Mouse (Mus musculus): ENCODE data around the gene Lrrc8e. TPM values are rescaled to one million over a fixed set of nuclear protein-coding genes. Genes with fewer than 3 reads are reported as not detected.

Gene Lrrc8e
- polyA plus RNA-seq, 1 experiment from 2014 or later: 2.3 TPM

DNA sequence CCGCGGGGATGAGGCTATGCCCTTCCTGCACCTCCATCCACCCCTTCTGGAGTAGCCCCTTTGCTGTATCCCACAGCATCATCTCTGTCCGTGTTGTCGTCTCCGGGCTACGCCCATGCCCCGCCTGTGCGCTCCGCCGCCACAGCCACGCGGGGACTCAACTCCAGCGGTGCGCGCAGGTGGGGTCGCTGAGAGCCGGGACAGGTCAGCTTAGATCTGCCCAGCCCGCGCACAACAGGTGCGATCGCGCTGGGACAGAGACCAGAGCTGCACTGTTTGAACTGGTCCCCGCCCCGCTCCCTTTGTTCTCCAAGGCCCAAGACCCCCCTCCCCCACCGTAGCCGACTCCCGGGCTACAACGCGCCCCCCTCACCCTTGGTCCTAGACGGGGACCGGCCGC lies 32.1 kb downstream of the Lrrc8e start:
- ATAC-seq (ENCODE audit: insufficient read depth): peak; percentile 77

GRCm38 (mm10) chr8:4259125-4259804 lies 32.6 kb downstream of the Lrrc8e start, which contains the start of gene Ctxn1:
Gene Ctxn1 (minus strand): TSS chr8:4259274.
- H3K27me3 ChIP-seq (ENCODE audit: insufficient read depth, low read length): no peaks in the 10 kb centered on the region
- peak within 1 kb of the TSS; percentile 85 for H3K9ac ChIP-seq
- ATAC-seq (ENCODE audit: insufficient read depth): peak; percentile 90
- TF ChIP-seq CTCF (IDR thresholded peaks at IDR 0.05; ENCODE audit: low read depth): no peak
- peak within 1 kb of the TSS; percentile 77 for H3K4me2 ChIP-seq
- peak within 1 kb of the TSS; percentile 82 for H3K4me3 ChIP-seq (ENCODE audit: low read depth, low read length)
- peak within 1 kb of the TSS; percentile 83 for H3K27ac ChIP-seq (ENCODE audit: low read depth)
- H3K9me3 ChIP-seq (ENCODE audit: low read depth, low read length): no peaks in the 10 kb centered on the region
- peaks cover 78% of the 10 kb centered on the region for H3K36me3 ChIP-seq (ENCODE audit: insufficient read depth)
- 7% methylated on average over 29 of the region's 33 CpGs for WGBS
- DNase-seq: peak; percentile 95
- no peaks in the 10 kb centered on the region for H3K4me1 ChIP-seq (ENCODE audit: insufficient read depth)

More for the DNA sequence above, 32.1 kb downstream of the Lrrc8e start:
- no peak for DNase-seq
- Histone ChIP-seq H3K9ac (peak overlapping the region; percentile 85), H3K36me3 (ENCODE audit: insufficient read depth) (peaks cover 72% of the 10 kb centered on the region), H3K4me3 (ENCODE audit: low read depth, low read length) (peak overlapping the region; percentile 82), H3K4me1 (ENCODE audit: insufficient read depth) (no peaks in the 10 kb centered on the region), H3K27me3 (ENCODE audit: insufficient read depth, low read length) (no peaks in the 10 kb centered on the region), H3K9me3 (ENCODE audit: low read depth, low read length) (no peaks in the 10 kb centered on the region), H3K27ac (ENCODE audit: low read depth) (peak overlapping the region; percentile 83), H3K4me2 (peak overlapping the region; percentile 77)
- TF ChIP-seq CTCF (IDR thresholded peaks at IDR 0.05; ENCODE audit: low read depth): no peak
- under 1% methylated on average over 32 of the region's 32 CpGs for WGBS

- peak overlapping the region; percentile 83; the same call in 1 of the 2 replicates for H3K27ac ChIP-seq (ENCODE audit: low read depth)
- TF ChIP-seq CTCF (IDR thresholded peaks at IDR 0.05; ENCODE audit: low read depth): no peak
- H3K4me1 ChIP-seq (ENCODE audit: insufficient read depth): no peaks in the 10 kb centered on the region
- no peak overlapping the region for H3K4me3 ChIP-seq (ENCODE audit: low read depth, low read length)
- 0 out of 2 replicates have a peak overlapping the region, but pooled peaks have one; percentile 85 for H3K9ac ChIP-seq
- WGBS: 81% methylated on average over 4 of the region's 4 CpGs
- ATAC-seq (ENCODE audit: insufficient read depth) (no peak), DNase-seq (no peak)
- no peaks in the 10 kb centered on the region for H3K9me3 ChIP-seq (ENCODE audit: low read depth, low read length)
- H3K27me3 ChIP-seq (ENCODE audit: insufficient read depth, low read length): no peaks in the 10 kb centered on the region
- H3K4me2 ChIP-seq: no peak overlapping the region
- peaks cover 78% of the 10 kb centered on the region for H3K36me3 ChIP-seq (ENCODE audit: insufficient read depth)
Measured at GRCm38 (mm10) chr8:4259805-4260170, 33.2 kb downstream of the Lrrc8e start.

DNA sequence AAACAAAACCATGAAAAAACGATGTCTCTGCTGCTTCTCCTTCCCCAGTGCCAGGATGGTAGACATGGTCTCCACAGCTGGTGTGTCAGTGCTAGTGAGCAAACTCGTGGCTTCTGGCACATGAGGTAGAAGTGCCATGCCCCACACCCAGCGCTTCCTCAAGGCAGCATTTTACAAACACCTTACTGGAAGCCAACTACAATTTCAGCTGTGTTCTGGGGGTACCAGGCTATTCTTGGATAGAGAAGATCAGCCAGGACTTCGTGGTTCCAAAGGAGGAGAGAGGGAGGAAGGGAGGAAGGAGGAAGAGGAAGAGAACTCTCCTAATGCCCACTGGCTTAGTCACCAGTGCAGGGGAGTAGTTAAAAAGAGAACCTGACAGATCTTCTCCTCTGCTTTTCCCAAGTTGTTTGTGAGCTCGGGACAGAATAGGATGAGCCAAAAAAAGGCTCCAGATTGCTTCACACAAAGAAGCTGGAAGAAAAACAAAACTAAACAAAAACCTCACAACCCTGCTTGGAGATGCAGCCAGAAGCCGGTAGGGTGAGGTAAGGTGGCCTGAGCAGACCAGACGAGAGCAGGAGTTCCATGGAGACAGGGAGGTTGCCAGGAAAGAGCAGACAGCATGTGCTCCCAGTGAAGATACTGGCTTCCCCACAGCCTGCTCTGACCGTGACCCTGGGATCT lies 36.6 kb downstream of the Lrrc8e start:
- H3K27me3 ChIP-seq (ENCODE audit: insufficient read depth, low read length): no peaks in the 10 kb centered on the region
- no peaks in the 10 kb centered on the region for H3K9me3 ChIP-seq (ENCODE audit: low read depth, low read length)
- H3K9ac ChIP-seq: no peak overlapping the region
- TF ChIP-seq CTCF (IDR thresholded peaks at IDR 0.05; ENCODE audit: low read depth): no peak
- H3K36me3 ChIP-seq (ENCODE audit: insufficient read depth): peaks cover 85% of the 10 kb centered on the region
- H3K27ac ChIP-seq (ENCODE audit: low read depth): no peak overlapping the region
- H3K4me1 ChIP-seq (ENCODE audit: insufficient read depth): no peaks in the 10 kb centered on the region
- 83% methylated on average over 8 of the region's 8 CpGs for WGBS
- no peak for ATAC-seq (ENCODE audit: insufficient read depth)
- no peak for DNase-seq
- H3K4me2 ChIP-seq: no peak overlapping the region
- no peak overlapping the region for H3K4me3 ChIP-seq (ENCODE audit: low read depth, low read length)

DNA sequence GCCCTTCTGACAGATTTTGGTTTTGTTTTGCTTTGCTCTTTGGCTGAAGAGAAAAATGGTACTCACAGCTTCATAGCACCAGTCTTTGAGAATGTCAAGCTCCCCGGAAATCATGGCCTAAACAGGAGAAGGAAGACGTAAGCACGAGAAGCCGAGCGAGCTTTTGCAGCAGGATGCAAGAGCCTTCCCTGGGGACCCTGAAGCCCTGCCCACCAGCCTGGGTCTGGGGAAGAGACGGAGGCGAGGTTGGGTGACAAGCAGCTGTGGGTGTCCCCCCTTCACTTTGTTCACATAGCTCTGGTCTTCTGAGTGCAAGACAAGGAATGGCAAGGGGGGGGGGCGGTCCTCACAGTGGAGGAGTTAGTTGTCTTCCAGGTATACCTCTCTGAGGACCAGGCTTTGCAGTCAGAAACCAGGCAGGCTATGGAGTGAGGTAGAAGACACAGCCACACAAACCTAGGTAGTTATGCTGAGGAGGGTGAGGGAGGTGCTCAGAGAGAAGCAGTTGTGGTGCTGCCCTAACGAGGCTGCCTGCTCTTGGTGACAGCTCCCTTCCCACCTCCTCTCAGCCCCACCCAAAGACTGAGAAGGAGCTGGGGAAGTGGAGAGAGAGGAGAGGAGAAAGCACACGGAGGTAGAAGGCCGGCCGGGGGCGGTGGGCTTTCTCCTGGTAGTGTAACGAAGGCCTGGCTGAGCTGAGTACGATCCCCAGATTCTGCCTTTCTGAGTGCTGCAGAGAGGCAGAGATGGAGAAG lies 38.7 kb downstream of the Lrrc8e start:
- Histone ChIP-seq H3K9me3 (ENCODE audit: low read depth, low read length) (no peaks in the 10 kb centered on the region), H3K9ac (no peak overlapping the region), H3K27me3 (ENCODE audit: insufficient read depth, low read length) (no peaks in the 10 kb centered on the region), H3K4me2 (no peak overlapping the region), H3K4me1 (ENCODE audit: insufficient read depth) (no peaks in the 10 kb centered on the region), H3K4me3 (ENCODE audit: low read depth, low read length) (no peak overlapping the region), H3K36me3 (ENCODE audit: insufficient read depth) (peaks cover 99% of the 10 kb centered on the region), H3K27ac (ENCODE audit: low read depth) (no peak overlapping the region)
- DNase-seq (no peak), ATAC-seq (ENCODE audit: insufficient read depth) (no peak)
- 88% methylated on average over 15 of the region's 15 CpGs for WGBS
- TF ChIP-seq CTCF (IDR thresholded peaks at IDR 0.05; ENCODE audit: low read depth): no peak

- no peak for DNase-seq
- Histone ChIP-seq H3K27me3 (ENCODE audit: insufficient read depth, low read length) (no peaks in the 10 kb centered on the region), H3K36me3 (ENCODE audit: insufficient read depth) (peaks cover 97% of the 10 kb centered on the region), H3K4me1 (ENCODE audit: insufficient read depth) (no peaks in the 10 kb centered on the region), H3K27ac (ENCODE audit: low read depth) (no peak overlapping the region), H3K9me3 (ENCODE audit: low read depth, low read length) (no peaks in the 10 kb centered on the region), H3K4me2 (no peak overlapping the region), H3K9ac (no peak overlapping the region), H3K4me3 (ENCODE audit: low read depth, low read length) (no peak overlapping the region)
- ATAC-seq (ENCODE audit: insufficient read depth): peak; percentile 54; the same call in 1 of the 2 replicates
- 75% methylated on average over 15 of the region's 15 CpGs for WGBS
- TF ChIP-seq CTCF (IDR thresholded peaks at IDR 0.05; ENCODE audit: low read depth): peak; percentile 50
Measured at GRCm38 (mm10) chr8:4267627-4268026, 41.0 kb downstream of the Lrrc8e start.

DNA sequence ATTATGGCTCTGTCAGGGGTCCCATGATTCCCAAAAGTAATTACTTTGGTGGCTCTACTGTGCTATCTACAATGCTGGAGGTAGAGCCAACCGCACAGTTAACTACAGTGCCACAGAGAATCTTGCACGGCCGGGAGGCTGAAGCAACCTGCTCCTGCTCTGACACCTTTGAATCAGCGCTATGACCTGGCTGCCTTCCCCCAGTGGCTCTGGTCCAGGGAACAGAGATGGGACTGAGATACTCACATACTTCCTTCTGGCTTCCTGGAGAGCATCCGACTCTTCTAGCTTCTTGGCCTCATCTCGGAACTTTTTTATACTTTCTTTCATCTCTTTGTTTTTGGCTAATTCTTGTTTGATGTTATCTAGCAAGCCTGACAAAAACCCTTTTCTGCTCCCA lies 43.0 kb downstream of the Lrrc8e start:
- Histone ChIP-seq H3K9me3 (ENCODE audit: low read depth, low read length) (no peaks in the 10 kb centered on the region), H3K9ac (no peak overlapping the region), H3K27me3 (ENCODE audit: insufficient read depth, low read length) (no peaks in the 10 kb centered on the region), H3K36me3 (ENCODE audit: insufficient read depth) (peaks cover 91% of the 10 kb centered on the region), H3K4me3 (ENCODE audit: low read depth, low read length) (no peak overlapping the region), H3K27ac (ENCODE audit: low read depth) (no peak overlapping the region), H3K4me1 (ENCODE audit: insufficient read depth) (no peaks in the 10 kb centered on the region), H3K4me2 (no peak overlapping the region)
- WGBS: 93% methylated on average over 6 of the region's 6 CpGs
- TF ChIP-seq CTCF (IDR thresholded peaks at IDR 0.05; ENCODE audit: low read depth): no peak
- no peak for DNase-seq
- ATAC-seq (ENCODE audit: insufficient read depth): no peak

Data from lung, embryonic 14.5 days (tissue).